Mouse (Mus musculus): ENCODE measurements at regions not wholly inside any gene's neighbourhood (a gene's known extent, or its start where the extent isn't known, plus 50 kb on each side); places are given as distances from the start of the nearest gene placed in this dataset.

- peak; percentile 55 to 81 for DNase-seq (ENCODE audit: low spot score in 2 of 2)
Measured at GRCm38 (mm10) chr5:27906550-27906949, 64.6 kb downstream of the Htr5a start.

- DNase-seq (ENCODE audit: low spot score in 2 of 2), result no peak
Measured at GRCm38 (mm10) chr5:27908329-27908960, 66.5 kb downstream of the Htr5a start.
